In the genomic region with DNA sequence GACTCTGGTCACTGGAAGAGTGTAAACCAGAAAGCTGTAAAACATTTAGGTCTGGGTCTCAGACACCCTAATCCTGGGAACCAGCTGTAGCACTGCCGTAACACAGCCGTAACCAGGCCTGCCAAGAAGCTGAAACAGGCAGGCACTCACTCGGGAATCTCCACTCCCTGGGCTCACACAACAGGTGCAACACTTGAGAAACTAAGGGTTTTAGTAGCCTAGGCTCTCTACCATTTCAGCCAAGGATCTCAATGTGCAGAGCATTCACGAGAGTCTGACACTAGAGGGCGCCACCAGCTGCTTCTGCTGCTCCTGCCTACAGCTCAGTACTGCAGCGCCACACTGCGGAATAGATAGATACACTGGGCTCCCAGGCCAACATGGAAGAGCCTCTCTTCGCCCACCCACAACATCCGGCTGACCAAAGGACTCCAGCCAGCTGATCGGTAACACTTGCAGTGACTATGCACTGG, we compare ENCODE assay signal across 8 mouse cellular contexts. TPM values are rescaled to one million over a fixed set of nuclear protein-coding genes. Genes with fewer than 3 reads are reported as not detected.
DNase-seq lines count a peak whose midpoint lies in the region; ATAC-seq and TF ChIP-seq lines count a peak whose summit lies in the region.

No protein-coding gene starts in this region.

- peak; percentile 42 for ATAC-seq in forebrain, embryonic 13.5 days
- peak; percentile 55 for ATAC-seq in liver, embryonic 16.5 days (ENCODE audit: low read depth)
- ATAC-seq in neural tube, embryonic 13.5 days (ENCODE audit: low read depth), result peak; percentile 43; the same call in 1 of the 2 replicates

- H3K4me1 ChIP-seq in ES-Bruce4 (ENCODE audit: control insufficient read depth, insufficient read depth, low read length), result no peaks in the 10 kb centered on the region
- peaks cover 27% of the 10 kb centered on the region for H3K4me1 ChIP-seq in forebrain, embryonic 13.5 days
- no peaks in the 10 kb centered on the region; the same call in 1 of the 2 replicates for H3K4me1 ChIP-seq in liver, embryonic 16.5 days (ENCODE audit: control insufficient read depth, low read depth, low read length)
- peaks cover 10% of the 10 kb centered on the region for H3K4me1 ChIP-seq in neural tube, embryonic 13.5 days (replicated peaks)

- no peaks in the 10 kb centered on the region for H3K36me3 ChIP-seq in ES-Bruce4 (ENCODE audit: control insufficient read depth, insufficient read depth, low read length, poor library complexity, severe bottlenecking)
- no peaks in the 10 kb centered on the region for H3K36me3 ChIP-seq in forebrain, embryonic 13.5 days (ENCODE audit: poor library complexity, severe bottlenecking)
- H3K36me3 ChIP-seq in liver, embryonic 16.5 days (ENCODE audit: control insufficient read depth, insufficient read depth), result no peaks in the 10 kb centered on the region
- H3K36me3 ChIP-seq in neural tube, embryonic 13.5 days, result no peaks in the 10 kb centered on the region

- no peak for TF ChIP-seq POLR2A in ES-Bruce4 (IDR thresholded peaks at IDR 0.05; ENCODE audit: insufficient read depth, low read length)

- H3K9me3 ChIP-seq in ES-Bruce4 (replicated peaks; ENCODE audit: control insufficient read depth, insufficient read depth, low read length, poor library complexity, severe bottlenecking), result no peaks in the 10 kb centered on the region
- H3K9me3 ChIP-seq in forebrain, embryonic 13.5 days (replicated peaks), result no peaks in the 10 kb centered on the region
- no peaks in the 10 kb centered on the region for H3K9me3 ChIP-seq in liver, embryonic 16.5 days (replicated peaks; ENCODE audit: control insufficient read depth, low read length)
- H3K9me3 ChIP-seq in neural tube, embryonic 13.5 days, result no peaks in the 10 kb centered on the region

- peak overlapping the region; percentile 44 for H3K4me2 ChIP-seq in forebrain, embryonic 13.5 days
- H3K4me2 ChIP-seq in liver, embryonic 16.5 days (ENCODE audit: low read depth, low read length), result peak overlapping the region; percentile 43
- H3K4me2 ChIP-seq in neural tube, embryonic 13.5 days, result peak overlapping the region; percentile 33

- 18% methylated on average over 10 of the region's 10 CpGs for WGBS in forebrain, embryonic 13.5 days
- WGBS in large intestine, adult 2 months, result 8% methylated on average over 10 of the region's 10 CpGs
- WGBS in liver, embryonic 16.5 days (ENCODE audit: insufficient replicate concordance), result 6% methylated on average over 10 of the region's 10 CpGs
- WGBS in neural tube, embryonic 13.5 days, result 19% methylated on average over 10 of the region's 10 CpGs

- no peak overlapping the region for H3K4me3 ChIP-seq in ES-Bruce4 (ENCODE audit: low read depth, low read length)
- no peak overlapping the region for H3K4me3 ChIP-seq in forebrain, embryonic 13.5 days
- H3K4me3 ChIP-seq in liver, embryonic 16.5 days (ENCODE audit: low read depth, low read length), result peak overlapping the region; percentile 24; the same call in 1 of the 2 replicates
- H3K4me3 ChIP-seq in neural tube, embryonic 13.5 days, result no peak overlapping the region

- no peak overlapping the region for H3K9ac ChIP-seq in ES-Bruce4 (ENCODE audit: low read depth, poor library complexity, severe bottlenecking)
- H3K9ac ChIP-seq in forebrain, embryonic 13.5 days, result 0 out of 2 replicates have a peak overlapping the region, but pooled peaks have one; percentile 31
- peak overlapping the region; percentile 1; the same call in 1 of the 2 replicates for H3K9ac ChIP-seq in liver, embryonic 16.5 days (ENCODE audit: low read depth, low read length)
- no peak overlapping the region for H3K9ac ChIP-seq in neural tube, embryonic 13.5 days

- TF ChIP-seq EP300 in ES-Bruce4 (IDR thresholded peaks at IDR 0.05; ENCODE audit: insufficient read depth, low read depth, low read length), result peak; percentile 58; the same call in 1 of the 2 replicates

- H3K27me3 ChIP-seq in ES-Bruce4 (ENCODE audit: control insufficient read depth, insufficient read depth, low read length, poor library complexity, severe bottlenecking), result no peaks in the 10 kb centered on the region
- no peaks in the 10 kb centered on the region for H3K27me3 ChIP-seq in forebrain, embryonic 13.5 days
- no peaks in the 10 kb centered on the region for H3K27me3 ChIP-seq in liver, embryonic 16.5 days (ENCODE audit: control insufficient read depth, insufficient read depth, low read depth, low read length)
- no peaks in the 10 kb centered on the region for H3K27me3 ChIP-seq in neural tube, embryonic 13.5 days

- peak; percentile 100 for TF ChIP-seq CTCF in ES-Bruce4 (IDR thresholded peaks at IDR 0.05; ENCODE audit: low read depth, low read length)

- H3K27ac ChIP-seq in ES-Bruce4 (ENCODE audit: insufficient read depth, low read length), result no peak overlapping the region
- H3K27ac ChIP-seq in forebrain, embryonic 13.5 days, result peak overlapping the region; percentile 90
- H3K27ac ChIP-seq in liver, embryonic 16.5 days (ENCODE audit: low read length), result no peak overlapping the region
- H3K27ac ChIP-seq in neural tube, embryonic 13.5 days (replicated peaks), result peak overlapping the region; percentile 71; the same call in 1 of the 2 replicates

- DNase-seq in c-Kit-positive CD71-positive TER-119-positive erythroid progenitor cells, embryonic 14.5 days (ENCODE audit: low spot score), result peak; percentile 78
- DNase-seq in heart, postnatal 14 days, result peak; percentile 78 to 90
- peak; percentile 64 for DNase-seq in large intestine, adult 2 months (ENCODE audit: low read depth, low spot score)
- peak; percentile 83 for DNase-seq in telencephalon, adult 2 months (ENCODE audit: low read depth, low spot score)

- intact Hi-C loops in heart, postnatal 14 days (cut with DNase I), result no loop called here

RNA-seq across cellular contexts. Expression of a gene that starts 42.0 kb away (rescaled TPM):
- 22.7 and 30.9 TPM in 2 replicates for polyA plus RNA-seq in ES-Bruce4 (2011; ENCODE audit: insufficient read depth, insufficient read length, low read depth, missing spikeins)
- 0.24 TPM in 1 of 2 replicates, not detected in the other for polyA plus RNA-seq in forebrain, embryonic 13.5 days (2015; fragmentation: Nextera tagmentation; extraction: Ambion mirVana)
- total RNA-seq in heart, postnatal 14 days (2021), result 1 to 10 TPM; 1.5 to 2.2 TPM
- 4.2 and 9.1 TPM in 2 replicates for polyA plus RNA-seq in large intestine, adult 2 months (2012; rRNA removed)
- 0.27 and 0.51 TPM in 2 replicates for polyA plus RNA-seq in liver, embryonic 16.5 days (2015; fragmentation: Nextera tagmentation; extraction: Ambion mirVana)
- 0.54 and 0.81 TPM in 2 replicates for polyA plus RNA-seq in neural tube, embryonic 13.5 days (2015; fragmentation: Nextera tagmentation; extraction: Ambion mirVana)

Comparison
In these comparisons a context has a peak if more than half of its experiments do, and no peak if none do; other contexts are left out.
1. H3K27ac ChIP-seq: peak in forebrain, embryonic 13.5 days (single experiment) and neural tube, embryonic 13.5 days (single experiment); none in ES-Bruce4 (single experiment) and liver, embryonic 16.5 days (single experiment).
2. H3K9ac ChIP-seq: peak in forebrain, embryonic 13.5 days (single experiment) and liver, embryonic 16.5 days (single experiment); none in ES-Bruce4 (single experiment) and neural tube, embryonic 13.5 days (single experiment).
3. Peak in every context shown above with its lines, with median percentiles within 50 percentile points of each other: DNase-seq, ATAC-seq and H3K4me2 ChIP-seq.